Mouse (Mus musculus): ENCODE results near the gene Opn4.

Opn4 gene

DNA sequence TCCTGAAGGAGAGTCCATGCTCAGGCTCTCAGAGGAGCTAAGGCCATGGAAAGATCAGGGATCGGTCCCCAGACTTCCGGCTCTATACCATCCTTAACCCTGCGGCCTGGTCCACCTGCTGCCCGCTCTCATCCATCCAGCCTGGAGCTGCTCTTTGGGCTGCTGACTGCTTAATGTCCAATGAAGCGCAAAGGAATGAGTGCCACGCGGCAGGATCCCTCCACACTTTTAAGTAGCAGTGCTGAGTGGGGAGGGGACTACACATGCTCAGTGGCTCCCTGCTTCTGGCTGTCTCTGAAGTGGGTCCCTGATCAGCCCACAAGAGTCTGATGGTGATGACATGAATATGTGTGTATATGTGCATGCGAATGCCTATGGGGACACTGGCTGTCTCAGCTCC lies at the start of gene Opn4:
Opn4 (minus strand) TSS at position 202 of the 400 bp plus-strand sequence.
- in situ Hi-C loops (cut with MboI, MseI), result no loop called here

DNA sequence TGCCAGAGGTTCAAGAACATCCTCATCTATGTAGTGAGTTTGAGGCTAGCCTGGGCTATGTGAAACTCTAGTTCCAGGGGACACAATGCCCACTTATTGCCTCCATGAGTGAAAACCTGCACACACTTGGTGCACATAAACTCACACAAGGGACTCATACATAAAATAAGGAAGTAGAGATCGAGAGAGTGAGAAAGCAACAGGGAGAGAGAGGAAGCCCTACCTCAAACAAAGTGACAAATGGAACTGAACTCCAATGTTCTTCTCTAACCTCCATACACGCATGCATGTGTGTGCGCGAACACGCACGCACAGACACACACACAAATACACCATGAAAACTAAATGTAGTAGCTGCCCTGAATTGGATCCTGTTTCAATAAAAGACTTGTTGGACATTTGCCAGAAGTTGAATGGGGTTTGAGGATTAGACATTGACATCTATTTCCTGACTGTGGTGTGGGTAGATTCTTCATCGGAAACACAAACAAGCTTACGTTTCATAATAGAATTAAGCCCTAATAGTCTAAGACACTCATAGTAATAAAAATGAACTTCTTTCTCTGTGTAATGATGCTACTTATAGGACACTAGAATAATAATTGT lies 48.0 kb upstream of the Opn4 start:
- in situ Hi-C loops (cut with MboI, MseI), result no loop called here

DNA sequence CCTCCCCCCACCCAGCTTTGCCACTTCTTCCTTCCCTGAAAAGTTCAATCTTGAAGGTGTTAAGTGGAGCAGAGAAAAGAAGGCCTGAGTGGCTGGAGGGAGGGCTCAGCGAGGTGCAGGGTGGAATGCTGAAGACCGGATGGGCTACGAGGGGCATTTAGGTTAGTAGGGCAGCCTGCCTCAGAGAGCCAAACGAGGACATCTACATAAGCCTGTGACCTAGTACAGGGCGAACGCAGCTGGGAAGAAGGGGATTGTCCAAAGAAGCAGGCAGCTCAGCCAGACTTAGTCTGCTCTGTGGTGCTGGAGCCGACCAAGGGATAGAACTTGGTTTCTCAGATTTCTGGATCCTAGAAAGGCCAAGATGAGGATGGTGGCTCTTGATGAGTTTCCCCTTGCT lies 44.2 kb upstream of the Opn4 start:
- in situ Hi-C loops (cut with MboI, MseI), result no loop called here

DNA sequence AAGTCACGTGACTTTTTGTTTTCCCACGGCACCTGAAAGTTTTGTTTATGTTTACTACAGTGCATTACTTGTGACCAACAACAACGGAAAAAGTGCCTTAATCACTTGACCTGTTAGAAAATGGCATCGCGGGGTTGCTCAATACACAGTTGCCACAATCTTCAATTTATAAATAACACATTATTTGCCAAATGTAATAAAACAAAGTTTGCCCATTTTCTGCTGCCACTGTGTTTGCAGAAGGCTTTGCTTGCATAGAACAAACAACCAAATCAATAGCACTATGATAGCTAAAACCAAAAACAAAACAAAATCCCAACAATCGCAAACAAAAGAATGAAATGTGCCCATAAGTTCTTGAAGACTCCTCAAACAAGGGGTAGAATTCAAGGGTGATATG lies 35.8 kb upstream of the Opn4 start:
- in situ Hi-C loops (cut with MboI, MseI), result no loop called here

DNA sequence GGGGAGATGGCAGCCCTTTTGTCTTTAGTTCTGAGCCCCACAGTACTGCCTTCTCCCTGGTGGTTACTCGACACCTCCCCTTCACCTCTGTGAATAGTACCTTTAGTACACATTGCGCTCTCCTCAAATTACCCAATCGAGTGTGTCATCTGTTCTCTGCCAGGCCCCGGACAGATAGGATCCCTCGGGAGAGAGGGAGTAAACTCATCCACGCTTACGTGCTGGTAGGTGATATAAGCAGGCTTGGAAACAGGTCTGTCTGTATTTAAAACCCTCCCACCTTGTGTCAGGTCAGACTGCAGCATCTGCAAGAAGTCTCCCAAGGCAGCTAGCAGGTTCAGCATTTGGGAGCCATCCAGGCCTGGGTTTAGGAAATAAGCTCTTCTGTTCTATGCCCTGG lies 35.2 kb upstream of the Opn4 start:
- in situ Hi-C loops (cut with MboI, MseI), result no loop called here

DNA sequence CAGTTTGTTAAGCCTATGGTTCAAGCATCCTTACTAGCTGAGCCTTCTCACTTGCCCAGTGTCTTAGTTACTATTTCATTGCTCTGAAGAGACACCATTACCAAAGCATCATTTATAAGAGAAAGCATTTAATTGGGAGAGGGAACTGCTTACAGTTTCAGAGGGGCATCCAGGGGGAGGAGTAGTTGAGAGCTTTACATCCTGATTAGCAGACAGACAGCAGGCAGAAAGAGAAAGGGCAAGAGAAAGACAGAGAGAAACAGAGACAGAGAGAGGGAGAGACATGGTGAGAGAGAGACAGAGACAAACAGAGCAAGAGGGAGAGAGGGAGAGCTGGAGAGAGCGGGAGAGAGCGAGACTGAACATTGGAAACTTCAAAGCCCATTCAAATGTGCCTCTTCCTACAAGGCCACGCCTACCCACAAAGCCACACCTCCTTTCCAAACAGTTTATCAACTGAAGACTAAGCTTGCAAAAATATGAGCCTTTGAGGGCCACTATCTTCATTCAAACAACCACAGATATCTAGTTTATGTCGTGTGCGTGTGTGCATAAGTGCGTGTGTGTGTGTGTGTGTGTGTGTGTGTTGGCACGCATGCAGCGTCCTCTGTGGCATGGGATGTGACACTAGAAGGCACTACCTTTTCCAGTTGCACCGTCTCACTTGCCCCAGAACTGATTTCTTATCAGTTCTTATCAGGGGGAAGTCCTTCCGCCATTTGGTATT lies 32.9 kb upstream of the Opn4 start:
- in situ Hi-C loops (cut with MboI, MseI), result no loop called here

DNA sequence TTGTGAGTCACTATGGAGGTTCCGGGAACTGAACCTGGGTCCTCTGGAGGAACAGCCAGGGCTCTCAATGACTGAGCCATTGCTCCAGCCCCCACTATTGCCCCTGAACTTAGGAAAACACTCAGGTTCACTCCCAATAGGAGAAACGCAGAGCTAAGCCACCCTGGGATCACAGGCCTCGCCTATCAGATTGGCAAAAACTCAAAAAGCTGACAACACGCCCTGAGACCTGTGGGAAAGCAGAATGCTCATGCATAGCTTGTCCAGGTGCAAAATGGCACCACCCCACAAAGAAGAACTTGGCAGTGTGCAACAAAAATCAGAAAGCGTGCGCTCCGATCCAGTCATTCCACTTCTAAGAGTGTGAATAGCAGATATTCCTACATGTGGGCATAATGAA lies 26.9 kb upstream of the Opn4 start:
- in situ Hi-C loops (cut with MboI, MseI), result no loop called here

DNA sequence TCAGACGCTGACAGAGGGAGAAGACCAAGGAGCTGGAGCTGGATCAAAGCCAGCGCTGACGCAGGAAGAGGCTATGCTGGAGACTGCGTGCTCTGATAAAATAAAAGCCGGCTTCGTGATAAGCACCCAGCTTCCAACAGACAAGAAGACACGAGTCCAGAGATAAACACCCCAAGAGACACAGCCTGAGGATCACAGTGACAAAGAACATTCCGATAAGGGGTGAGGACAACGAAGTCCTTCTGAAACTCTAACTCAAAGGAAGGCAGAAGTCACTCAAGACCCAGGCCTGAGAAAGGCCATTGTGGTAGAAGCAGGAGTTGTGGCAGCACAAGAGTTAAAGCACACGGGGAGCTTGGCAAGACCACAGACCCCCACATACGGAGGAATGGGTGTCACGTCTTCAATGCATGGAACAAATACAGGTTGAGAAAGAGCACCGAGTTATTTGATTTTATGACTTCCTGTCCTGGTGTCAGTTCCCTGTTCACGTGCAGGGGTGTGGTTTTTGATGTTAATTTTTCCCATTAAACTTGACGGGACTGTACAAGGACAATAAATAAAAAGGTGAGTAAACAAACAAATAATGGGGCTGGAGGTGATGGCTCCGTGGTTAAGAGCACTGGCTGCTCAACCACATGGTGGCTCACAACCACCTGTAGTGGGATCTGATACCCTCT lies 23.7 kb upstream of the Opn4 start:
- in situ Hi-C loops (cut with MboI, MseI), result loop anchor here (5.0 kb wide), 1 partner anchor 39 kb away; no protein-coding TSS in a partner anchor

DNA sequence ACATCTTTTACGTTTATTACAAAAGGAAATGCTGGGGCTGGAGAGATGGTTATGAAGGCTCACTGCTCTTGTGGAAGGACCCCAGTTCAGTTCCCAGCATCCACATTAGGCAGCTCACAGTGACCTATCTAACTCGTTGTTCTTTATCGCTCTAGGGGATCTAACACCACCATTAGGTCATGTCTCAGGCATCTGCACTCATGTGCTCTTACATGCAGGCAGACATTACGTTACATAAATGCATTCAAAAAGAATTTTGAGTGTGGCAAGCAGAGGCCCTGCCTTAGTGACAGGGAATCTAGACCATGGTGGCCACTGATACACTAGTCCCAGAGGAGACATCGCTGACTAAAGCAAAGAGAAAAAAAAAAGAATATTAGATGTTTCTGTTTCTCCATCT lies 23.1 kb upstream of the Opn4 start:
- in situ Hi-C loops (cut with MboI, MseI), result loop anchor here (5.0 kb wide), 1 partner anchor 39 kb away; no protein-coding TSS in a partner anchor

DNA sequence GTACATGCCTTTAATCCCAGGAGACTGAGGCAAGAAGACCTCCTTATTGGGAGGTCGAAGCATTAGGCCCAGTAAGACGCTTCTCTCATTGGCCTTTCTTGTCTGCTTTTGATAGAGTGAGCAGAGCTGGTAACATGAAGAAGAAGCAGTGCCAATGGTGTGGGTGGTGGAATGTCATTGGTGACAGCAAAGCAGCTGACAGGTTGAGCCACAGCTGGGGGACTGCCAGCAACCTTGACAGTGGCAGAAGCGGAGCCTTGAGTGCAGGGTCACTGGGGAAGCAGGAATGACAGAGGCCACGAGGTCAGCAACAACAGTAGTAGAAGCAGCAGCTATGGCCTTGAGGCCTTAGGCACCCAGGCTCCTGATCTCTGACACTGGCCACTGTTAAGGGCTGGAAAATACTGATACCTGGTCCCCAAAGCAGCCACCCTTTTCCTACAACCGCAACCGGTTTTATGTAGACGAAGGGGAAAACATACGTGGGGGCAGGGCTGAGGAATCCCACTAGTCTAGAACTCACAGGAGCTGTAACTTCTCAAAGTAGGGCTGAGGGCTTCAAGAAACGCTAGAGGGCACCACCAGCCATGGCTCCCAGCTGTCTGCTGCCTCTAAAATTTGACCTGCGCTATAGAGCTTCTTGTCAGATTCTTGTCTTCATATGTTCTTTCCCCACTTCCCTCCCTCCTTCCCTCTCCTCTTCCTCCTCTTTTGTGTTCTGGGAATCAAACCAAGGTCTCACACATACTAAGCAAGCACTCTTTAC lies 20.9 kb upstream of the Opn4 start:
- in situ Hi-C loops (cut with MboI, MseI), result loop anchor here (5.0 kb wide), 1 partner anchor 42 kb away; no protein-coding TSS in a partner anchor

DNA sequence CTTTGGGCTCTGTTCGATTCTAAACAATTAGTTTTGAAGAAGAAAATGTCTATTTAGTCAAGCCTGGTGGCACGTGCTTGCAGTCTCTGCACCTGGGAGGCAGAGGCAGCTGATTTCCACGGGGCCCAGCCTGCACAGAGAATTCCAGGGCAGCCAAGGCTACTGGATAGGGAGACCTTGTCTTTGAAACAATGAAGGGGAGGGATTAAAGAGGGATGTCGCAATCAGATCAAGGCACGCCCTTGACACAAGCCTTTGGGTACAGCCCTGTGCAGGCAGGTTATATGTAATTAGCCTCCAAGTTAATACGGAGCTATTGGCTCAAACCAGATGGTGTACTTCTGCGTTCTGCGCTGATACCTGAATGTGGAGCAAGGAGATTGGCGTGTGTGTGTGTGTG lies 18.9 kb upstream of the Opn4 start:
- in situ Hi-C loops (cut with MboI, MseI), result no loop called here

DNA sequence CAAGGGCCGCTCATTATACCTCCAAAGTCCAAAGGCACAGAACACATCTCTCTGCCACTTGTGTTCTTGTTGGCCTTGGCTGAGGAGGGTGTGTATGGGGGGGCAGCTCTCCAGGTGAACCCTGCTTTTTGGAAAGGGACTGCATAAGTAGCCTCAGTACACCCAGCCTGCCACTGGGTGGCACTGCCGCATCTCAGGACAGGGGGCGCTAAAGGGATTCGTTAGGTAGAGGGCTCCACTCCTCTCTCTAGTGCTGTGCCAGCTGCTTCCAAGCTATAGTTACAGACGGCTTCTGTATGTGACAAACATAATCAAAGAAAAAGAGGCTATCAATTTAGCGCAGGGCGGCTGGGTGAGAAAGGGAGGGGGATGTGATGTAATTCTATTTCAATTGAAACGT lies 16.9 kb upstream of the Opn4 start:
- in situ Hi-C loops (cut with MboI, MseI), result no loop called here

DNA sequence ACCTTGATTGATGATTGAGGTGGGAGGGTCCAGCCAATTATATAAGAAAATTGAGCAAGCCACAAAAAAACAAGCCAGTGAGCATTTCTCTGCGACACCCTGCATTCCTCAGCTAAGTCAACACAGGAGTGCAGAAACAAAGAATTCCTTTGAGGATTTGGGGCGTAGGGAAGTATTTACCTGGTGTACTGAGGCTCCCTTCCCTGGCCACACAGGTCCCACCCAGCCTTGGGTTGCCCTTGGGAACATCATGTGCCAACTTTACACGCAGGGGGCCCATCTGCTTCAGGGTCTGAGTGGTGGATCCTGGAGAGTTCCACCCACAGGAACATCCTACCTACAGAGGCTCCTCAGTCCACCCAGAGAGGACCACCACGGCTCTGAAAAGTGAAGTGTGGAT lies 15.7 kb upstream of the Opn4 start:
- in situ Hi-C loops (cut with MboI, MseI), result no loop called here

DNA sequence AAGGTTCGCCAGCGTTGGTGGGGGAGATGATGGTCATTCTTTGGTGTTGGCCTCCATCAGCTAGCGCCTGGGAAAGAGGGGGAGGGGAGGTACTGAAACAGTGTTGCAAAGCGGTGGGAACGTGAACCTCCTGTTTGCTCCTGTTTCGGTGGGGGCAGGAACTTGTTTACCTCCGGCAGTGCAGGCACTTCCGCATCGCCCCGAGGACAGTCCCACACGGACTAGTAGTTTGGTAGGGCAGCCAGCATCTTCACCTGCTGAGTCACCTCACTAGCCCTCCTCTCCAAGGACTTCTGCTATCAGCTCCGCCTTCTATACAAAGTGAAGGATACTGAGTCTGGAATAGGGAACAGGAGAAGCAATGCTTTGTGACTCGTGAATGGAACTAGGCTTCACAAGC lies 15.1 kb upstream of the Opn4 start:
- in situ Hi-C loops (cut with MboI, MseI), result no loop called here

DNA sequence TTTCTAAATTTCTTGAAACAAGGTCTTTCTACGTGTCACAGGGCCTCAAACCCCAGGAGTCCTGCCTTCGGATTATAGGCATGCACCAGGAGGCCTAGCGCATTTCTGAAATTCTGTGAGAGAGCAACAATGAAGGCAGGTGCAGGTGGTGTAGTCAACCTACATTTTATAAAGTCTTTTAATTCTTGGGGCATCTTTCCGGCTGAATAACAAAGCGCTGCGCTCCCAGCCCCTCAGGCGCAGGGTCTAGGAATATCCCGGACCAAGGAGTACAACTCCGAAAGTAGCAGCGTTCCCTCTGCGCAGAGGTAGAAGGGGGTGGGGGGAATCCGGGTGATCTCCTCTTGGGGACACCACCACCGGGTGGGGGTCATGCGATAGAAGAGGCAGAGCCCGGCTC lies 14.6 kb upstream of the Opn4 start:
- in situ Hi-C loops (cut with MboI, MseI), result loop anchor here (5.0 kb wide), 1 partner anchor 163 kb away; no protein-coding TSS in a partner anchor

DNA sequence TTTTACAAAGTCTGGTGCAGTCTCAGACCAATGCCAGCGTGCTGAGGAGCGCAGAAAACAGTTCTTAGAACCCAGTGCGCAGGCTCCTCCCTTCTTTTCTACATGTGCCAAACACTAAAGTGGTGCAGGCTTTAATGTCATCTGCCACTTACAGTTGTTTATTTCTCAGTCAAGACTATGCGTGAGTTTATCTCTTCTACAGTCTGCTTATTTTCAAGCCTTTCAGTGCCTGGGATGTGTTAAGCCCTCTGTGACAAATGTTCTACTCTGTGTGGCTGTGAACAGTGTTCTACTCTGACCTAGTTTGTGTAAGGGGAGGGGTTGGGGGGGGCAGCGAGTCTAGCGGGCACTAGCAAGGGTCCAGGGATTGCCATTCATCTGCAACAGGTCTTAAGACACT lies 13.6 kb upstream of the Opn4 start:
- in situ Hi-C loops (cut with MboI, MseI), result loop anchor here (5.0 kb wide), 1 partner anchor 164 kb away; no protein-coding TSS in a partner anchor

DNA sequence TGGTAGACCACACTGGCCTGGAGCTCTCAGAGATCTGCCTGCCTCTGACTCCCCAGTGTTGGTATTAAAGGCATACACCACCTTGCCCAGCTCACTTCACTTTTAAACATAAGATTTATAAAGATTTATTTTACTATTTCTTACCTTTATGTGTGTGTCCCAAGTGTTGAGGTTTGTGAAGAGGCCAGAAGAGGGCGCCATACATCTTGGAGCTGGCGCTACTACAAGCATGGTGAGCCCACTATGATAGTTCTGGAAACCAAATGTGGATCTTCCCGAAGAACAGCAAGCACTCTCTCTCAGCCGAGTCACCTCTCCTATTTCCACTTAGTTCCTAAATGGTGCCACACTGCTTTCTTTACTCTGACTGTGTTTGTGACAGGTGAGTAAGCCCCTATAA lies 12.3 kb upstream of the Opn4 start:
- in situ Hi-C loops (cut with MboI, MseI), result loop anchor here (5.0 kb wide), 1 partner anchor 165 kb away; no protein-coding TSS in a partner anchor

DNA sequence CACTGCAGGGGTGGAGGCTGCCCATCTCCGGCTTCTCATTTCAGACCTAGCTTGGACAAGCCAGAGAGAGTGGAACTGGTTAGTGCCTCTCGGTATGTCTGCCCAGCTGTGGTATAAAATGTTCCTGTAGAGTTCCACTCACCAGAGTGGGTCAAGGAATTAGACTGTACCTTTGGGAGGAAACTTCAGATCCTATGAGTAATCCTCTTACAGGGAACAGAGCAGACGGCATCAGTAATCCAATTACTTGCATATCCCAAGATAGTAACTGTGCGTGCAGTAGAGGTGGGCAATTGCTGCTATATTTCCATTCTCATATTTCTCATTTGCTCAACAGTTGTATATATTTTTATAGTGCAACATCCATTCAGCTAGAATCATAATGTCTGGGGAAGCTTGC lies 11.6 kb upstream of the Opn4 start:
- in situ Hi-C loops (cut with MboI, MseI), result loop anchor here (5.0 kb wide), 1 partner anchor 166 kb away; no protein-coding TSS in a partner anchor

DNA sequence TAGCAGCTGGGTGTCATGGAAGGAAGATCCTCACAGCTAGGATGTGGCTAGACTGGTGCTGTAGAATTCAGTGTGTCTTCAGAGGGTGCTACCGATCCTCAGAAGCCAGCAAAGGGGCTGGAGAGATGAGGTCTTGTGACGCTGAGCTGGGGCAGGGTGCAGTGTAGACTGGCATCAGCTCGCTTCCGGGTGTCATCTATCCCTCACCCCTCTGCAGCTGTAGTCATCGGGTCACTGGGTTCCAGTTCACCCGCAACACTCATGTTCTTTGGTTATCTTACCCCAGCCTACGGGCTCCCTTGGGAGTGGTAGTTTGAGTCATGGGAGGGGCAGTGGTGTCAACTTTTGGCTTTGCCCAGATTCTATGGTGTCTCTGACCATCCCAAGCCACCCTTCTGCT lies 2.0 kb upstream of the Opn4 start:
- in situ Hi-C loops (cut with MboI, MseI), result no loop called here

DNA sequence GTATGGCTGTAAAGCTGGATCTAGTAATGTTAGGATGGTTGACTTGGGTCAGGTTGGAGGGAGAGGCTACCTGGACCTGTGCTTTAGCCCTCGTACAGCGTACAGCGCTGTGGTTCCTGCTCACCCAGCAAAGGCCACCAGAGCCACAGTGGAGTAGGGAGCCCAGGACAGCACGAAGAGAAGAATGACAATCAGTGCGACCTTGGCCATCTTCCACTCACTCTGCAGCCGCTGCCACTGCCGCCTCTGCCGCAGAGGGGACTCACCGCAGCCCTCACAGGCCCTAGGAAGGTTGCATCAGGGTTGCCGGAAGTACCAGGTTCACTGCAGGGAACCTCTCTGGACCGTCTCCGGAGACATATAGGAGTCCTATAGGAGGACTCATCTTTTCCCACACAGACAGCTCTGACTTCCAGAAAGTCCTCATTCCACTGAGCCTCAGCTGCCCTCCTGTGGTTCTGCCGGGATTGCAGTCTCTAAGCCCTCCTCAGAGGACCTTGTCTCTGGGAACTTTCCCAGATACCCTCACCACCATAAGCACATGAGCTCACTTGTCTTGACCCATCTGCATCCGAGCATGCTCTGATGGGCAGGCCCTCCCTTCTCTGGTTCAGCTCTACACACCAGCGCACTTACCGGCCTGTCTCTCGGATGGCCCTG lies 4.2 kb downstream of the Opn4 start:
- in situ Hi-C loops (cut with MboI, MseI), result no loop called here
